Mouse (Mus musculus): Measurements from ENCODE around the gene Xab2.

- TF ChIP-seq GATA1 (IDR thresholded peaks at IDR 0.05; ENCODE audit: borderline replicate concordance, low read length) (no peak), FLI1 (IDR thresholded peaks at IDR 0.05; ENCODE audit: low read length) (no peak)
Observed at GRCm38 (mm10) chr8:3586993-3587390, 34.1 kb downstream of the Xab2 start, which contains the start of gene Camsap3.

Data from megakaryocyte, embryonic 14.5 days (primary cell).